Mouse (Mus musculus) gastrocnemius, postnatal 10 days (tissue): ENCODE data around the gene Cyb561d2. TPM values are rescaled to one million over a fixed set of nuclear protein-coding genes. Genes with fewer than 3 reads are reported as not detected.

Experiments
- DNase-seq: peaks from one replicate; pipeline ENCODE4 v3.0.0; 2021; ENCODE audit warnings: mixed read lengths
- total RNA-seq, 2 experiments: library from RNA; stranded (reverse); gene quantifications; 2 replicates each; pipeline ENCODE4 v1.2.3; 2021

Gene Cyb561d2
- total RNA-seq, 2 experiments from 2014 or later: 3.5 to 4.0 TPM

GRCm38 (mm10) chr9:107550491-107551116 is 8.6 kb upstream of the Cyb561d2 start:
- DNase-seq: no peak

DNA sequence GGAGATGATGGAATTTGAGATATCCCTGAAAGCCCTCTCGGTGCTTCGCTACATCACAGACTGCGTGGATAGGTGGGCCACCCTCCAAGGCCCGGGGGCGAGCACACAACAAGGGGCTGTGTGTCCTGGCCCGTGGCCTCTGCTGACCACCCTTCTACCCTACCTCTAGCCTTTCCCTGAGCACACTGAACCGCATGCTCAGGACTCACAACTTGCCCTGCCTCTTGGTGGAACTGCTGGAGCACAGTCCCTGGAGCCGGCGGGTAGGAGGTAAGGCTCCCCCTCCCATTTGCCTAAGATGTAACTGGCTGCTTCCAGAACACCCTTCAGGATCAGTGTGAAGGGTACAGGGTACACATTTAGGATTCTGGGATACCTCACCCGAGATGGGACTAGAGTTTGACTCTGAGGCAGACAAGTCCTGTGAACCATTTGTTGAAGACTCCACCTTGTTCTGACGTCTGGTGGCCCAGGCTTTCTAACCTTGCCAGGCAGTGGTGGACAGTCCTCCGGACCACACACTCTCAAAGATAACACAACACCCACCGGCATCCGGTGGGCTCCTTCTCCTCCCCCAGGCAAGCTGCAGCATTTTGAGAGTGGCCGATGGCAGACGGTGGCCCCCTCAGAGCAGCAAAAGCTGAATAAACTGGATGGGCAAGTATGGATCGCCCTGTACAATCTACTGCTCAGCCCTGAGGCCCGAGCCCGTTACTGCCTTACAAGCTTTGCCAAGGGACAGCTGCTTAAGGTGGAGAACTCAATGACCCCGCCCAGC is 7.5 kb upstream of the Cyb561d2 start:
- no peak for DNase-seq

GRCm38 (mm10) chr9:107548820-107549219 is 6.8 kb upstream of the Cyb561d2 start:
- DNase-seq: no peak

DNA sequence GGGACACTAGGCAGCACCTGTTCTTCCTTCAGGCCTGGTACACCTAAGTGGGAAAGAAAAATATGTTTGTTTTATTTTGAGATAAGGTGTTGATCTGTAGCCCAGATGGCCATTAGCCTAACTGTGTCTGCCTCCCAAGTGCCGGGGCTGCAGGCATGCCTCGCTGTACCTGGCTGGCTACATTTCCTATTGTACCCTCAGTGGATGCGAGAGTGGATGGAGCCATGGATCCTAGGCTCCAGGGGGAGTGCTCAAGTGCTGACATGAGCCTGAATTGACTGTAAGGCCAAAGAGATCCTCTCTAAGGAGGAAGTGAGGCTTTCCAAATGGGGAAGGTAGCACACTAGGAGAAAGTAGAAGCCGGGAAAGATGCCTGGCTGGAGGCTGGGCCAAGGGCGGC is 6.0 kb upstream of the Cyb561d2 start:
- DNase-seq: no peak

DNA sequence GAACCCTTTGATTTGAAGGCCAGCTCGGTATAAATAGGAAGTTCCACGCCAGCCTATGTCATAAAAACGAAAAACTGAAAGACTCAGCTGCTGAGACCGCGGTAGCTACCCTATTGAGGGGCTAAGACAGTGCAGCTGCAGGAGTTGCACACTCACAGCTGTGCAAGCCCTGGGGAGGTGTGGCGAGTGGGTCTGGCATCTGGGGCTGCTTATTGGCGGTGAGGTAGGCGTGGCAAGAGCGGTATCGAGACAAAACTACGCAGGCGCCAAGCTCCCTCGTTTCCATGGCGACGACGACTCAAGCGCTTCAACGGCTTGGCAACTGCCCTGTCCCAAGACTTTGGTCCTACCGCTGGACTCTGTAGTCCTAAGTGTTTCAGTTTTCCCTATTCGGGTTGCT is 5.0 kb upstream of the Cyb561d2 start, which contains the start of gene Zmynd10:
Gene Zmynd10, plus strand, starts transcription at position 273 of the 400 bp plus-strand sequence.
- DNase-seq: peak; percentile 85

- peak; percentile 83 for DNase-seq
Observed at GRCm38 (mm10) chr9:107545602-107546001, 3.6 kb upstream of the Cyb561d2 start.

DNA sequence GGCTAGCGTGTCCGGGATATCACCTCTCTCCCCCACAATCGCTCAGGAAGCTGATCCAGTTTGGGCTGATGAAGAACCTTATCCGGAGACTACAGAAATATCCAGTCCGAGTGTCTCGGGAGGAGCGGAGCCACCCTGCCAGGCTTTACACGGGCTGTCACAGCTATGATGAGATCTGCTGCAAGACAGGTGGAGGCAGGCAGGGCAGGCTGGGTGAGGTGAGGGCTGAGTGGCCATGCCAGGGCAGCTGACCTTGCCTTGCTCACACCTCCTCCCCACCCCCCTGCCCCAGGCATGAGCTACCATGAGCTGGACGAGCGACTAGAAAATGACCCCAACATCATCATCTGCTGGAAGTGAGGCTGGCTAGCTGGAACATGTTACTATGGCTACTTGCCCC is 3.2 kb upstream of the Cyb561d2 start:
- DNase-seq: no peak

- no peak for DNase-seq
Observed at GRCm38 (mm10) chr9:107544729-107545128, 2.7 kb upstream of the Cyb561d2 start.

DNA sequence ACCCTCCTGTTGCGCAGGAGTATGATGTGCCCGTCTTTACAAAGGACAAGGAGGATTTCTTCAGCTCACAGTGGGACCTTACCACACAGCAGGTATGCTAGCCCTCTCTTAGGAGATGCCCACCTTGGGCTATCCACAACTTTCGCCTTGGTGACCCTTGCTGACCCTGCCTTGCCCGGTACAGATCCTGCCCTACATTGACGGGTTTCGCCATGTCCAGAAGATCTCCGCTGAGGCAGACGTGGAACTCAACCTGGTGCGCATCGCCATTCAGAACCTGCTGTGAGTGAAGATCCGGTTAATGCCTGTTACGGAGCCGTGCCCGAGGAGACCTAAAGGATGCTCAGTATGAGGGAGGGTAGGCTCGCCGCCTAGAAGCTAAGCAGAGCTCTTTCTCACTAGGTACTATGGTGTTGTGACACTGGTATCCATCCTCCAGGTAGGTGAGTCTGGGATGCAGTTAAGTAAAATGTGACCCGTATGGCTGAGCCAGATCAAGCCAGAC is 2.3 kb upstream of the Cyb561d2 start:
- DNase-seq: no peak

- DNase-seq: no peak
Observed at GRCm38 (mm10) chr9:107543299-107543698, 1.3 kb upstream of the Cyb561d2 start.

- DNase-seq: no peak
Observed at GRCm38 (mm10) chr9:107542721-107543120, 728 bp upstream of the Cyb561d2 start.

GRCm38 (mm10) chr9:107542352-107542686 is 326 bp upstream of the Cyb561d2 start:
- no peak for DNase-seq

- DNase-seq: no peak
Observed at GRCm38 (mm10) chr9:107541005-107541404, 988 bp downstream of the Cyb561d2 start.

GRCm38 (mm10) chr9:107540420-107540819 is 1.6 kb downstream of the Cyb561d2 start:
- DNase-seq: no peak

DNA sequence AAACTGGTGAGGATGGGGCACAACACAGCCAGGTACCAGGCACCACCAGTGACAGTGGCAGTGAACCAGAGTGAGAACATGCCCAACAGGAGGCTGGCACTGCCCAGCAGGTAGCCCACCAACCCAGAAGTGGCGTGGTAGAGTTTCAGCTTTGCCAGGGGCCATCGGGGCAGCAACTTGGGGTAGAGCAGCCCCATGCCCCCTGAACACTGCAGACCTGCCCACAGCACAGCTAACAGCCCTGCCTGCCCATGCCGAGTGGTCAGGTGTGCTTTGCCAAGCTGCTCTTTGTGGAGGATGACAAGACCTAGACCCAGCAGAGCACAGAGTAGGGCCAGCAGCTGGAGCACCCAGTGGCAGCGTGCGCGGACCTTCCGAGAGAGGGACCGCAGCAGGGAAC is 2.1 kb downstream of the Cyb561d2 start:
- DNase-seq: no peak

GRCm38 (mm10) chr9:107538711-107539110 is 3.3 kb downstream of the Cyb561d2 start:
- DNase-seq: no peak

- no peak for DNase-seq
Observed at GRCm38 (mm10) chr9:107538231-107538630, 3.8 kb downstream of the Cyb561d2 start.

GRCm38 (mm10) chr9:107534408-107535202 is 7.4 kb downstream of the Cyb561d2 start:
- peak; percentile 49 for DNase-seq

GRCm38 (mm10) chr9:107533791-107534407 is 8.1 kb downstream of the Cyb561d2 start, which contains the start of gene Tmem115:
Tmem115 (plus strand) TSS chr9:107533945.
- DNase-seq: peak; percentile 83

DNA sequence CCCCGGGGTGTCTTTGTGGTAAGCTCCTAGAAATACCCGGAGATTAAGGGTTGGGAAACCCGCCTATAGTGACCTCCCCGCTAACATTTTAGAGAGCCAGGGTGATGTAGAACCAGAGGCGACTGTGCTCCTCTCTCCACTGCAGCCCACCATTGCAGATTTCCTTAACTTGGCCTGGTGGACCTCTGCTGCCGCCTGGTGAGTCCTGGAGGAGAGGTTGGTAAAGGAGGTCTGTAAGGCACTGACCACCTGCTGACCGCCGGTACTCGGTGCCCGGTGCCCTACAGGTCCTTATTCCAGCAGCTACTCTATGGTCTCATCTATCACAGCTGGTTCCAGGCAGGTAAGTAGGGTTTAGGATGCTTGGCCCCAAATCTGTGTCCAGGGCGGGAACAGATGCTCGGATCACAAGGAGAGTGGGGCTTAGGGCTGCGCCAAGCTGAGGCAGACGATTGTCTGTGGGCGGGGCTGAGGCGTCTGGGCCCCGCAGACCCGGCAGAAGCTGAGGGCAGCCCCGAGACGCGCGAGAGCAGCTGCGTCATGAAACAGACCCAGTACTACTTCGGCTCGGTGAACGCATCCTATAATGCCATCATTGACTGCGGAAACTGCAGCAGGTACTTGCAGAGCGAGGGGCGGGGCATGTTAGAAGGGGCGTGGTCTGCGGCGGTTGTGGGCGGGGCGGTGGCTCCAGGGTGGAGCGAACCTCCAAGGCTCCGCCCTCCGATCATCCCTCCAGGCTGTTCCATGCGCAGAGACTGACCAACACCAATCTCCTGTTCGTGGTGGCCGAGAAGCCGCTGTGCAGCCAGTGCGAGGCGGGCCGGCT is 15.6 kb downstream of the Cyb561d2 start:
- peak; percentile 70 for DNase-seq

DNA sequence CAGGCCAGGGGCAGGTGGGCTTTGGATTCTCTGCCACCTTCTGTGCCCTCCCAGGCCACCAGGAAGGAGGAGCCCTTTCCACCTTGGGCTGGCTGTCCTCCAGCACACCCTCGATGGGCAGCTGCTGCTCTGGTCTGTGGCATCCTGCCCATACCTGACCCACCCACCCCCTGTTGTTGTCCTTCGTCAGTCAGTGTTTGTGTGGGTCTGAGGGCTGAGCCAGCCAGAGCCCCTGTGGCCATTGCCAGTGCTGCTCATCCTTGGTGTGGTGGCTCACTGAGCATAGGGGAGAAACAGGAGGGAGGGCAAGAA is 19.6 kb downstream of the Cyb561d2 start:
- no peak for DNase-seq
